Mouse (Mus musculus): ENCODE measurements at regions not wholly inside any gene's neighbourhood (a gene's known extent, or its start where the extent isn't known, plus 50 kb on each side); places are given as distances from the start of the nearest gene placed in this dataset.

DNA sequence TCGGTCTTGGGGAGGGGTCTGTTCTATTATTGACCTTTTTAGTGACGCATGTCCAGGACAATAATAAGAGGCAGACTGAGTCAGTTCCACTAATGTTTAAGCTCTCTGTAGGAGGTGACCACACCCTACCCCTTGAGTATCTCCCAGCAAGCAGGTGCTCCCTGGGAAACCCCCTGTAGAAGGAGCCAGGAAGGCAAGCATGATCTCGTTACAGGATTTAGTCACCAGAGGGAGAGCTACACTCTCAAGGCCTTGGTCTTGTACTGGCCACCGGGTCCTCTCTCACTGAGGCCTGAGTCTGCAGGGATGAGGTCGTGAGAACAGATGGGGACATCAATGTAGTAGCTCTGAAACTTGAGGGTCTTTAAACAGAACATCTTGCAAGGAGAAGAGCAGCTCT, 55.3 kb upstream of the Ccnd2 start:
- no peak for DNase-seq (ENCODE audit: low read depth, low spot score)

DNA sequence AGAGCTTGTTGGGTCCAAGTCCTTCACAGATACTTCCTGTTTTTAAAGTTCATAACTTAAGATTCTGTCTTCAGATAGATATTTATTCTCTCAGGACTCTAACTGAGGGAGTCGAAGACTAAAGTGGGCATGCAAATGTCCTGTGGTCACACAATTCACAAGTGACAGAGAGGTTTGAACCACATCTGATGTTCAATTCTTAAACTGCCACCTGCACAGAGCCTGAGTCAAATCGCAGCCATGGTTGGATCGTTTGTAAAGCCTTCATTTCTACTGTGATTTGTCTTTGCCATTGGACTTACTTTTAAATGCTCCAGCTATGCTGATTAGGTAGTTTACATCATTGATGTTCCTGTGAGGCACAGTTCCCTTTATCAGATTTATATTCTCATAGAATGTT, 61.4 kb upstream of the Ccnd2 start:
- no peak for DNase-seq (ENCODE audit: low read depth, low spot score)

DNA sequence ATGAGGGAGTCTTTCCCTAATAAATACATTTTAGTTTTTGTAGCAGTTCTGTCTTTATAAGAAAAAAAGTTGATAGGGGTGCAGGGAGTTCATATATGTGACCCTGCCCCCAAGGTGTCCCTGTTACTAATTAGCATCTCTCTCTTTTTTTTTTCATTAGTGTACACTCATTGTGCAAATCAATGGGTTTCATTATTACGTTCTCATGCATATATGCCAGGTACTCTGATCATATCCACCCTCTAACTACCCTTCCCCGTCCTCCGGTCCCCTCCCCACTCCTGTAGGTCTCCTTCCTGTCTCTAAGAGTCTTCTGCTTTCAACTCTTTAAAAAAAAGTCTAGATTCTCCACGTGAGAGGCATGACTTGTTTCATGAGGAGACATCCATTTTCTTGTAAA, 63.9 kb upstream of the Ccnd2 start:
- DNase-seq (ENCODE audit: low read depth, low spot score) = no peak

DNA sequence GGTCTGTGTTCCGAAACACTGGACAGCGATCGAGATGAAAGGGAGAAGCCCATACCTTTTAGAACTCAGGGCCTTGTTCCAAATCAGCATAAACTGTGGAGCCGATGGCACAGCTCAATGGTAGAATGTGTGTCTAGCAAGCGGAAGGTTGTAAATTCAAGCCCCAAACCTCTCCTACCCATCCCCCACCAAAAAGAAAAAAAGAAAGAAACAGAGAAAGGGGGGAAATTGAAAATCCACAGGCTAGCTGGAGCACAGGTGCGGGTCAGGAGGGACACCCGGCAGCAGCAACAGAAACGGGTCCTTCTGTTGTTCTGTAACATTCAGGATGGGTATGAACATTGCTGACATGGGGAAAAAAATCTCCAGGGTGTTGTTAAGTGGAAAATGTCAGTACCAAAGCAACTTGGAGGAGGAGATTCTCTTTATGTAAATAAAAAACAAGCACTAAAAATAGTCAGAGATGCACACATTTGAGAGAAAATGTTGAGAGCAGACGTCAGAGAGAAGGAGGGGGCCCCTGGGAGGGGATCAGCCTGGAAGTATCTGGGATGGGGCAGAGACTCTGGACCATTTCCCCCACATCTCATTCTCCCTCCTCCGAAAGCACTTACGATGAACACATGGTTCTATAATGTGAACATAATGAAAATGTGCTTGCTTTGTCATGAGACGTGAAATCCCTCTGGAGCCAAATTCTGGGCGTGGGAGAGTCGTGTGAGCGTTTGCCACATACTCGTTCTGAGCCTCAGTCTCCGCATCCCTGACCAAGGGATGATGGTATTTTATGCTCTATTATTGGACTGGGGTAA, 66.8 kb upstream of the Ccnd2 start:
- no peak for DNase-seq (ENCODE audit: low read depth, low spot score)

DNA sequence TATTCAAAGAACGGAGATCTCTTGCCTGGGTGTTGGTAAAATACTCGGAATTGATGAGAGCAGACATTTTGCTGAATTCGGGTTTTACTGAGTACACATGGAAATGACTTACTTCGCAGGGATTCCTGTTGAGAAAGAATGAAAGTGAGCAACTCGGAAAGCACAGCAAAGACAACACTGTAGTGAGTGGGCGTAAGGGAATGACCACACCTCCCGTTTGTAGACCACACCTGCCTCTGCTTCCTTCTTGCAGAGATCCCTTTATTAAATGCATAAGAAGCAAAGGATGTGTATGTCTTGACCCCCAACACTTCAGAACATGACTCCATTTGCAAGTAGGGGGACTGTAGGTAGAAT, 67.4 kb upstream of the Ccnd2 start:
- DNase-seq (ENCODE audit: low read depth, low spot score) = no peak

DNA sequence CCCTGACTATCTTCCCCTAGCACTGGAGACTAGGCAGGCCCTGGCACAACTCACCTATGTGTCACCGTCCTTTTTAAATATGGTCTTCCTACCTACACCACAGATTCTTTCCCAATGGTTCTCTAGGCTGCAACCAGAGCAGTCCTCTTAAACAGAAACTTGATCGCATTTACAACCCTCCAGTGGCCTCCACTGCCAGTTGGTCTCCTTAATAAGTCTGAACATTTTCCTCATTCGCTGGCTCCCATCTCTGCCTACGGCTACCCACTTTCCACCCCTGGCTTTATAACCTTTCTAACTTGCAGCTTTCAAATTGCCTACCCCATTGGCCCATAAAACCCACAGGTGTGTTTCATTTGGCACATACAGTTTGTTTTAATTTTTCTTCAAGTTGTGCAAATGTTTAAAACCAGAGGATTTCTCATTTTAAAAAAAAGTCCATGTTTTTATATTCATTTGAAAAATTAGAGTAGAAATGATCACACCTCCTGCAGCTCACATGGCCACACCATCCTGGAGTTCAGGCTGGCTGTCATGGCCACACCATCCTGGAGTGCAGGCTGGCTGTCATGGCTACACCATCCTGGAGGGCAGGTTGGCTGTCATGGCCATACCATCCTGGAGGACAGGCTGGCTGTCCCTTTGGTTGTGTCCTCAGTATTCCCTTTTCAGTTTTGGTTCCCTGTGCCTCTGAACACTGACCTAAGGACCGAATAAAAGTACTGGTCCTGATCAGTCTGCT, 74.4 kb upstream of the Ccnd2 start:
- no peak for DNase-seq (ENCODE audit: low read depth, low spot score)

DNA sequence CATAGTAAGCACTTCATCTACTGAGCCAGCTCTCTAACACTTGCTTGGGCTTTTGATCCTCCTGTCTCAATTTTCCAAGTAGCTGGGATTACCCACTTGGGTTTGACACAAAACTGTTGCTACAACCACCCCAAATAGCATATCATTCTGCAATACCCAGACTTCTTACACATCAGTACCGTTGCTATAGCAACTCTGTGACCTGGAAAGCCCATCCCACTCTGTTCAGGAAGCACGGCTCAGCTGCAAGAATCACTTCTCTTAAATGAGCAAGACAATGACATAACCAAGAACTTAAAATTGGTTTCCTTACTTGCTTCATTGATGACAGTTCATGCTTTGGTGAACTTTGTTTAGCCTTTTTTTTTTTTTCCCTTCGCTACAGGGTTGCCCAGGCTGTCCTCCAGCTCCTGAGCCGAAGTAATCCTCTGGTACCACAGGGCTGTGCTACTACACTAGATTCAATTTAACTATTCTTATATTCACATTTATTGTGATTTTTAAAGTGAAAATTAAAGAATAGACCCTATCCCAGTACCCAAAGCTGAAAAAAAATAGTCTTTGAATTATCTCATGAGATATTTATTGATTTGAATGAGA, 84.6 kb upstream of the Ccnd2 start:
- DNase-seq (ENCODE audit: low read depth, low spot score) = peak; percentile 34

DNA sequence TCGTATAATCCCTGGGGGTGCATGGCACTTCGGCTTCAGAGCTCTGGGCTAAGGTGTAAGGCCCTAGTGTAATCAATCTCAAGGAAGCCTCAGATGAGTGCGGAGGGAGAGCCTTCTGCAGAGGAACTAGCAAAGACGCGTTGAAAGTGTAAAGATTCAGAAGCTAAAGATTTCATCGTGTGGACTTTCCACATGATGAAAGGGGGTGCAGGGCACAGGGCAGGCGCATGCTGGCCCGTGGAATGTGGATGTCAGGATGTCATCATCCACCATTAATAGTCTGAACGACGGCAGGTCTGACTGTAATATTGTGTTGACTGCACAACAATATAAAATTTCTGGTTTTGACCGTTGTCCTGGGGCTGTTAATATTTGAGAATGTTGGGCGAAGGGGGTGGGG, 85.2 kb upstream of the Ccnd2 start:
- DNase-seq (ENCODE audit: low read depth, low spot score) = no peak

DNA sequence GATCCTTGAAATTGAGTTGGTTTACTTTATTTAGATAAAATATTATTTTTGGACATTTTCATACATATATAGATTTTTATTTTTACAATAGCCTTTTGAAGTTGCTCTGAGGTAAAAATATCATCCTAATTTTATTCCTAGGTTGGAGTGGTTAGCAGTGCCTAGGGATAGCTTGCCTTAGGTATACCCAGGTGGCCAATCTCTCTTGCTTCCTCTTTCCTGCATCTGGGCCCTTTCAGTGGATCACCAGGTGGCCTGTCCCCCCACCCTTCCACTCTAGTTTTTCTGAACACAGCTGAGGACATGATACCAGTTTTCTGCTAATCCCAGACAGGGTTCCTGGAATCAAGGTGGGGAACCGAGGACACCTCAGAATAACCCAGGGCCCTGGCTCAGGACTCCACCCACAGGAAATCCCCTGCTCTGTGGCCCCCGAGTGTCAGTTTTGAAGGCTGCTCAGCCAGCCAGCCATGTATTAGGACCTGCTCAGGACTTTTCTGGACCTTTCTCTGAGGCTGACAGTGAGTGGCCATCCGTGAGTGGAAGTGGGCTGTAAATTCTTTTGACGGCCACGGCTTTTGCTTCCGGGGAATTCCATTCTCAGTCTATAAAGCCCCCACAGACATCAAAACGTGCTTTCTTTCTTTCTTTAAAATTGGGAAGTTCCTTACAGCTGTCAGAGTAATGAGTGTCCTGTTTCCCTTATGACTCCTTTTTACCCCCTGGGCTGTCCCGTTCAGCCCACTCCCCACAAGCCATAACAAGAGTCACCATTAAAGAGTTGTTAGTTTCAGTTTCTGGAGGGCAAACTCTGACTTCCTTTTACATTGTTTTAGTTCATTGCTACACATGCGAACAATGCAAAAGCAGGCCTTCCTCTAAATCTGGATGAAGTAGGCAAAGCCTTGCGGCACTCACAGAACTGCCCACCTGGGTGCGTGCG, 87.8 kb upstream of the Ccnd2 start:
- no peak for DNase-seq (ENCODE audit: low read depth, low spot score)

DNA sequence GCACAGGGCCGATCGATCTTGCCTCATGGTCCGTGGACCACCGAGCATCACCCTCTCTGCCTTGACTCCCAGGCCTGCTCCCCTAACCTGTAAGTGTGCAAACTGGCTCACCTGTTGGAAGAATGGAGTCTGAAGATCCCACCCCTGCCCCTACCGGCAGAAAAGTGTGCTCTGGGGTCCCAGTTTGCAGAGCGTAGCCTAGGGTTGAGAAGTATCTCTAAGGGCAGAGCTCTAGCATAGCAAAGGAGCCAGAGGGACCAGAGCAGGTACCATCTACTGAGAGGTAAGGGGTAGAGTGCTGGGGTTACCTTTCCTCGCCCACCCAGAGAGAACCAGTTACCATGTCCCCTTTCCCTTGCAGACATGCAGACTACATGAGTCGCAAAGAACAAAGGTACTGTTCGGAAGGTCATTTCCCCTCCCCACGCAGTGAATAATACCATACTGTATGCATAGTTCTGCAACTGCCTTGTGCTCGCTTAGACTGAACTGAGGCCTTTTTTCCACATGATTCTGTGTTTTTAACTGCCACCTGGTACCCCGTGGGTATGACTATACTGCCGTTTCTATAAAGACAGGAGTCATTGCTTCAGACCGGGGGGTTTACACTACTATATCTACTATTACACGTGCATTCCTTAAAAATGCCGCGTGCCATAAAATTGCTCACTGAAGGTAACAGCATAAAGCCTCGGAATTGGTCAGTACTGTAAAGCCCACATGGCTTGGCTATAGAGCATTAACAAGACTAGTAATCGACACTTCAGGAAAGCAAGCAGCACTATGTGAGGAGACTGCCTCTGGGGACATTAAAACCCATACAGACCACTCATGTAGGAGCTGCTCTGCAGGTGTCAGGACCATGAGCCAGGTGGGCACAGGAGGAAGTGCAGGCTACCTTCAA, 88.7 kb upstream of the Ccnd2 start:
- DNase-seq (ENCODE audit: low read depth, low spot score) = no peak

DNA sequence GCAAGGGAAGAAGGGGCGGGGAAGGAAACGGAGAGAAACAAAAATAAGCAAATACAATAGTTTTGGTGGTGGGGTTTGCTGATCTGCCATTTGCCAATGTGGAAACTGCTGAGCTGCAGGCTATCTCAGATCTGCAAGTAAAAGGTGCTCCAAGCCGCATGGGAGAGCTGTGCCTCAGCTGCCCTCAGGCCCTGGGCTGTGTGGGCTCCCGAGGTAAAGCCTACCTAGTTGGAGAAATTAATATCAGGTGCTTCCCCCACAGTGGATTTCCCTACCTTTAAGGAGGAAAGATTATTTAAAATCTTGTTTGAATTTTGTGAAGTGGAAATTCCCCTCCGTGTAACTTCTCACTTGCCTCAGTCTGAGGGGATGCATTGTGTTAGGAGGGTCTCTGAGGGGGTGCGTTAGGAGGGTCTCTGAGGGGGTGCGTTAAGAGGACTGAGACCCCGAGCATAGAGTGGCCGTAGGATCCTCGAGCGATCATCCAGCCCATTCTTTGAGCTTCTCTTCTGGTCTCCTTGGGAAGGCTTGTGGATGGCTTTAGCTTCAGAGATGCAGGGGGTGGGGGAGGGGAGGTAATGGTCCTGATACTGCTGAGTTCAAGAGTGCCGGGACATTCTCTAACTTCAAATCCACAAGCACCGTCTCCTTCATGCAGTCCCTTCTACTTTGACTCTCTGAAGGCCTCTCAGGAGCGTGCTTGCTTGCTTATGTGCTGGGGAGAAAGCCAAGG, 89.9 kb upstream of the Ccnd2 start:
- DNase-seq (ENCODE audit: low read depth, low spot score) = no peak

DNA sequence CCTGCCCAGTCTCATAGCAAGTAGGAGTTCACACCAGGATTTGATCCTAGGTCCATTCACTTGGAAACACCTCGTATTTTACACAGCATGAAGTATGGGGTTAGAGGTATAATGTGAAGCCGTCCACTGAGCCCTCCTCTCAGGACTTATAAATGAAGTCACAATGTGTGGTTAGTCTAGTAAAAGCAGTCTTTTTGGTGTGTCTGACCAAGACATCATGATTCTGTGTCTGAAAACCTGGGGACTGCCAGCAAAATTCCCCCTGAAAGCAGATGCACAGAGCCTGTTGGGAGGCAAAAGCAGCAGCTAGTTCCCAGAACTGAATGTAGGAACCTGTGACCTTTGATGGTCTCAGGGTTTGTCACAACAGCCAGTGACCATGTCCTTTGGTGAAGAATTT, 91.0 kb upstream of the Ccnd2 start:
- DNase-seq (ENCODE audit: low read depth, low spot score) = no peak

DNA sequence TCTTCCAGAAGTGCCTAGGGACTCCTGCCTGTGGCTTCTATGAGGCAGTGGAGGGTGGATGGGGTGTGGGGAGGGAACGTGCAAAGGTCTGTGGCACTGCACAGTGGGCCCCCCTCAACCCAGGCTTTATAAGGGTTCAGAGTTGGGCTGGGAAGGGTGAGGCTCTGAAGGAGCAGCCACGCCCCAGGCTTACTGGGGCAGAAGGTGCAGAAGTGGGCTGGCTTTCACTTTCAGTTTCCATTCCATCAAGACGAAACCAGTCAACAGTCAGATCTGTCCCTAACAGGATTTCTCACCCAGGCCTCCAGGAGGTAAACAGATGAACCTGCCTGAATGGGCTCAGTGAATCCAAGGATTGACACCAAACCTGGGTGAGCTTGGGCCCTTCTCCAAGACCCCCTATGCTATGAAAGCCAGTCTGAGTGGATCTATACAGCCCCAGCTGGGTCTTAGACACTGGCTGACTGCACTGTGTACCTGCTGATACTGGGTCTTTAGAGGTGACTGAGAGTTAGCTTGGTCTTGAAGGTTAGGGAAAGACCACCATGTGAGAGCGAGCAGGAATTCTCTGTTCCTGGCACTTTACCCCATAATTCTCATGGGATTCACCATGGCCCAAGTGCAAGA, 93.9 kb upstream of the Ccnd2 start:
- peak; percentile 15 for DNase-seq (ENCODE audit: low read depth, low spot score)

DNA sequence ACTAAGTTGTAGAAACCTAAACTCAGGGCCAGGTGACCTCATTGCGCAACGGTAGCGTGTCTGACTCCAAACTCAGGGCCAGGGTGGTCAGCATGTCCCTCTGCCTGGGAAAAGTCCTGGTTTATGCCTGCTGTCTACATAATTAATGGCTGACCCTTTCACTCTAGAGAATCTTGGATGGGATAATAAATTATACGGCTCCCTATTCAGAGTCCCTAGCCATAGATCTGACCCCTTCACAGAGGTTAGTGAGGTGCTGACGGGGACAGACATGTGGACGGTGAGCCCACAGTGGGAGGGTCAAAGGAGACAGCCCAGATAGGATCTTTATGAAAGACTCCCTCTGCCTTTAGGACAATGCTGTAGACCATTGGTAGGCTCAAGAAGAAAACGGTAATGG, 94.7 kb upstream of the Ccnd2 start:
- no peak for DNase-seq (ENCODE audit: low read depth, low spot score)

DNA sequence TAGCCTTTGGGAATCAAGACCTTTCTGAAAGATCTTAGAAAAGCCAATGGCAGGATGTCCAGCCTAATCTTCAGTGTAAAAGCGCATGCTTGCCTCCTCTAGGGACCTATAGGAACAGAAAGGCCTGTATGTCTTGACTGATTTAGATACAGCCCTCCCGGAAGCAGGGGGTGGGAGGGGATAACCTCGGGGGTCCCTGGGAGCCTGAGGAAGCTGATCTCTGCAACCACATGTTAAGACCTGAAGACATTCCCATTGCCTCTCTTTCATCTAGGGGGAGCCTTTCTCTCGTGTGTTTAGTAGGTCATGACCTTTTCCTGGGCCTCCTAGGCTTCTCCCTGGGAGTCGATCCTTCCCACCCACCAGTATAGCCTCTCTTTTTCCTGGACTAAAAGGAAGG, 95.3 kb upstream of the Ccnd2 start:
- DNase-seq (ENCODE audit: low read depth, low spot score) = no peak

DNA sequence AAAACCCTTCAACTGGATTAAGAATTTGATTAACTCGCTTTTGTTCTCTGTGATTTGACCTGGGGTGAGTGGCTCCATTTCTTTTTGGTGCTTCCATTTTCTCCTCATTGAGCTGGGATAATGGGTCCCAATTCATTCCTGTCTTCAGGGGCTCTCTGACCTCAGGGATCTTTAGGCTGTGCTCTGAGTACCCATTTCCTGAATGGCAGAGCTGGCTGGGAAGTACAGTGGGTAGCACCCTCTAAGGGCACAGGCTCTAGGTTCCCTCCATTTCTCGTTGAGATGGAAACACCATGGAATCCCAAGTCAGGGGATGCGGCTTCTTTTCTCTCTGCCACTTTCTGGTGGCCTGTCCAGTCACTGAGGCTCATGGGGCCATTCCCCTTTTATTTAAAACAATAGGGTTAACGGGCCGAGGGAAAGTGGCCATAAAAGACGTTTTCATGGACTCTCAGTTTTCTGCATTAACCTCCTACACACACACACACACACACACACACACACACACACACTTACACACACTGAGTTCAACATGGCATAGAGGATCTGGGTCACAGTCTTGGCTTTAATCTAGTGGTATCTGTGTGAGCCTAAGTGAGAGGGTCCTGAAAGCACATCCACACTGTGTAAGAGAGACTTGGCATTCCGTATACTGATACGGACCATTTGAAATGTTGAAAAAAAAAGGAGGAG, 98.3 kb upstream of the Ccnd2 start:
- DNase-seq (ENCODE audit: low read depth, low spot score) = no peak

DNA sequence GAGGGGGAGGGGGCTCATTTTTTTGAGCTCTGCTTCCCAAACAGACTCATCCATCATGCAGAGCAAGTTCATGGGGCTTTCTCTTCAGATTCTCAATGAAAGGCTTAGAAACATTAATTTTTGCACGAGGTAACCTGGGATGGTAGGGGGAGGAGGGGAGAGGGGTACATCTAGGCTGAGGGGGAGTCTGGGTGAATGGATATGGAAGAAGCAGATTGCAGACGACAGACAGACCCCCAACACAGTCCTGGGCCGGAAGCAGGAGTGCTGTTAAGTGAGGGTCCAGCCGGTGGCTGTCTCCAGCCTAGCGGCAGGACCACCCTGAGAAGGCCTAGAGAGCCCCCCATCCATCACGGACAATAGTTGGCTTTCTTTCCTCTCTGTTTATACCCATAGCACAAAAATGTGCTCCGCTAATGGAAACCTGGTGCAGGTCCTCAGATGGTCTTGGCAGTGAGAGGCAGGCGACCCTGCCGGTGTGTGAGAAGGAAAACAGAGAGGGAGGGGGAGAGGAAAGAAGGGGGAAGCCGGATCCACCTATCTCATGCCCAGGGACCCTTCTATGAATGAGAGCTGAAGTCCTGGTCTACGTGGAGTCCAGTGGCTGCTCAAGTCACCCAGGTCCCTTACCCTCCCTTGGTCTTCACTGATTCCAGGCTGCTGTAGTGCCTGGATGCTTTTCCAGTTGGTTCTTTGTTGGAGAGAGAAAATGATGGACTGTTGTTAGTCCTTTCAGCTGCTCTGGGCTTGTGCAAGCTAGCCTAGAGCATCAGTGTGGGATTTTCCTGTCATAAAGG, 99.1 kb upstream of the Ccnd2 start:
- DNase-seq (ENCODE audit: low read depth, low spot score) = no peak

DNA sequence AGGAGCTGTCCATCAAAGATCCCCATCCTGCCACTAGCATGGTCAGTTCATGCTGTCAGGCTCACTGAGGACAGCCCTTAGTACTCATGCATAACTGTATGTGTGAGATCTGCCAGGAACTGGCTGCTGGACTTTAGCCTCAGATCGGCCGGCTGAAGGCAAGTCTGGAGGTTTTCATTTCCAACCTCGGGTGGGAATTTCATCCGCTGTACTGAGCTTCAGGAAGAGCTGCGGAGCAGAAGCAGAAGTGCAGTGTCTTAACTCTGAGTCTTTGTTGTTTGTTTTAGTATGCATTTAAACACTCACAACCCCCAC, 99.6 kb upstream of the Ccnd2 start:
- no peak for DNase-seq (ENCODE audit: low read depth, low spot score)
